Mouse (Mus musculus) heart, embryonic 13.5 days (tissue): Measurements from ENCODE around the gene Il11ra1. TPM values are rescaled to one million over a fixed set of nuclear protein-coding genes. Genes with fewer than 3 reads are reported as not detected.

Experiments
- ATAC-seq: fragments of 200-750 bp; cut with Nextera tagmentation; 2 replicates; pipeline ENCODE4 v1.8.0; 2017; ENCODE audit warnings: moderate TSS enrichment; ENCODE audit not compliant: insufficient number of reproducible peaks, low FRiP score, low TSS enrichment; ENCODE audit errors: extremely low read depth
- H3K27ac ChIP-seq: fragments of 300-500 bp; sonication (generic); replicated peaks from 2 replicates; pipeline ENCODE4 v1.5.1; 2015; ENCODE audit warnings: moderate library complexity, mild to moderate bottlenecking, inconsistent platforms
- H3K27me3 ChIP-seq: fragments of 300-500 bp; sonication (generic); replicated peaks from 2 replicates; pipeline ENCODE4 v1.6.1; 2015; ENCODE audit warnings: mild to moderate bottlenecking, inconsistent platforms
- H3K36me3 ChIP-seq: fragments of 300-500 bp; sonication (generic); 2 replicates; pipeline ENCODE4 v1.6.1; 2015; ENCODE audit warnings: mild to moderate bottlenecking, inconsistent platforms
- H3K4me1 ChIP-seq: fragments of 300-500 bp; sonication (generic); 2 replicates; pipeline ENCODE4 v1.6.1; 2015; ENCODE audit warnings: inconsistent platforms
- H3K4me2 ChIP-seq: fragments of 300-500 bp; sonication (generic); 2 replicates; pipeline ENCODE4 v1.6.1; 2015; ENCODE audit warnings: inconsistent platforms, mild to moderate bottlenecking, moderate library complexity
- H3K4me3 ChIP-seq: fragments of 300-500 bp; sonication (generic); 2 replicates; pipeline ENCODE4 v1.5.1; 2015; ENCODE audit warnings: moderate library complexity, mild to moderate bottlenecking, inconsistent platforms
- H3K9ac ChIP-seq: fragments of 300-500 bp; sonication (generic); 2 replicates; pipeline ENCODE4 v1.6.1; 2015; ENCODE audit warnings: inconsistent platforms, mild to moderate bottlenecking, moderate library complexity
- H3K9me3 ChIP-seq: fragments of 300-500 bp; sonication (generic); 2 replicates; pipeline ENCODE4 v1.6.1; 2016; ENCODE audit warnings: inconsistent platforms
- WGBS: fragments of 180-500 bp; shearing (Covaris S2); methylation state at CpG from one replicate; pipeline ENCODE4 v1.1.7; 2015; ENCODE audit warnings: mixed read lengths; 5-methylcytosine and 5-hydroxymethylcytosine counted together
- polyA plus RNA-seq: library from polyadenylated mRNA; unstranded; fragments of >200 nt; fragmentation: Nextera tagmentation; extraction: Ambion mirVana; gene quantifications from 2 replicates; pipeline ENCODE4 v1.2.1, GENCODE M21; 2015

Il11ra1 gene
- polyA plus RNA-seq, 1 experiment from 2014 or later, result 137 TPM

GRCm38 (mm10) chr4:41665009-41665675 is 34.6 kb upstream of the Il11ra1 start:
- ATAC-seq, result peak; percentile 18; the same call in 1 of the 2 replicates
- Histone ChIP-seq H3K4me2 (peak overlapping the region; percentile 12; the same call in 1 of the 2 replicates), H3K9me3 (no peaks in the 10 kb centered on the region), H3K36me3 (no peaks in the 10 kb centered on the region), H3K27me3 (peaks cover 56% of the 10 kb centered on the region), H3K9ac (peak overlapping the region; percentile 63), H3K4me1 (peaks cover 44% of the 10 kb centered on the region), H3K4me3 (no peak overlapping the region), H3K27ac (no peak overlapping the region)
- WGBS, result 7% methylated on average over 7 of the region's 8 CpGs

- peaks cover 33% of the 10 kb centered on the region for H3K4me1 ChIP-seq
- no peak overlapping the region for H3K4me3 ChIP-seq
- WGBS, result 73% methylated on average over 11 of the region's 11 CpGs
- H3K4me2 ChIP-seq, result no peak overlapping the region
- peaks cover 64% of the 10 kb centered on the region for H3K27me3 ChIP-seq
- H3K9me3 ChIP-seq, result no peaks in the 10 kb centered on the region
- H3K9ac ChIP-seq, result no peak overlapping the region; the same call in 1 of the 2 replicates
- H3K27ac ChIP-seq, result no peak overlapping the region
- H3K36me3 ChIP-seq, result no peaks in the 10 kb centered on the region
- no peak for ATAC-seq
Measured at GRCm38 (mm10) chr4:41666646-41667045, 33.1 kb upstream of the Il11ra1 start.

GRCm38 (mm10) chr4:41670836-41671235 is 29.0 kb upstream of the Il11ra1 start:
- WGBS, result 80% methylated on average over 18 of the region's 18 CpGs
- Histone ChIP-seq H3K4me2 (no peak overlapping the region), H3K27ac (no peak overlapping the region), H3K27me3 (peaks cover 82% of the 10 kb centered on the region), H3K4me3 (no peak overlapping the region), H3K9ac (no peak overlapping the region), H3K4me1 (peaks cover 29% of the 10 kb centered on the region), H3K36me3 (no peaks in the 10 kb centered on the region), H3K9me3 (no peaks in the 10 kb centered on the region)
- ATAC-seq, result no peak

GRCm38 (mm10) chr4:41671500-41671899 is 28.3 kb upstream of the Il11ra1 start:
- H3K9ac ChIP-seq, result no peak overlapping the region; the same call in 1 of the 2 replicates

GRCm38 (mm10) chr4:41671963-41672480 is 27.8 kb upstream of the Il11ra1 start:
- Histone ChIP-seq H3K27me3 (peaks cover 79% of the 10 kb centered on the region), H3K27ac (no peak overlapping the region), H3K9me3 (no peaks in the 10 kb centered on the region), H3K4me3 (no peak overlapping the region), H3K36me3 (no peaks in the 10 kb centered on the region), H3K4me2 (no peak overlapping the region), H3K9ac (peak overlapping the region; percentile 44; the same call in 1 of the 2 replicates), H3K4me1 (peaks cover 41% of the 10 kb centered on the region)
- 22% methylated on average over 8 of the region's 8 CpGs for WGBS
- no peak for ATAC-seq

More at GRCm38 (mm10) chr4:41671500-41671899, 28.3 kb upstream of the Il11ra1 start:
- H3K4me1 ChIP-seq, result peaks cover 36% of the 10 kb centered on the region
- H3K9me3 ChIP-seq, result no peaks in the 10 kb centered on the region
- H3K4me2 ChIP-seq, result no peak overlapping the region
- peaks cover 79% of the 10 kb centered on the region for H3K27me3 ChIP-seq
- WGBS, result 43% methylated on average over 5 of the region's 5 CpGs
- ATAC-seq, result no peak
- H3K4me3 ChIP-seq, result no peak overlapping the region
- no peak overlapping the region for H3K27ac ChIP-seq
- no peaks in the 10 kb centered on the region for H3K36me3 ChIP-seq

- peaks cover 46% of the 10 kb centered on the region for H3K4me1 ChIP-seq
- H3K4me2 ChIP-seq, result no peak overlapping the region
- peaks cover 77% of the 10 kb centered on the region for H3K27me3 ChIP-seq
- H3K9ac ChIP-seq, result peak overlapping the region; percentile 44; the same call in 1 of the 2 replicates
- 34% methylated on average over 8 of the region's 8 CpGs for WGBS
- H3K36me3 ChIP-seq, result no peaks in the 10 kb centered on the region
- ATAC-seq, result no peak
- no peaks in the 10 kb centered on the region for H3K9me3 ChIP-seq
- no peak overlapping the region for H3K4me3 ChIP-seq
- no peak overlapping the region for H3K27ac ChIP-seq
Measured at GRCm38 (mm10) chr4:41672522-41672963, 27.2 kb upstream of the Il11ra1 start.

GRCm38 (mm10) chr4:41673186-41673585 is 26.6 kb upstream of the Il11ra1 start:
- H3K4me1 ChIP-seq, result peaks cover 52% of the 10 kb centered on the region
- H3K36me3 ChIP-seq, result no peaks in the 10 kb centered on the region
- H3K9me3 ChIP-seq, result no peaks in the 10 kb centered on the region
- no peak overlapping the region for H3K27ac ChIP-seq
- 59% methylated on average over 19 of the region's 19 CpGs for WGBS
- H3K27me3 ChIP-seq, result peaks cover 73% of the 10 kb centered on the region
- H3K4me3 ChIP-seq, result no peak overlapping the region
- ATAC-seq, result no peak
- H3K9ac ChIP-seq, result no peak overlapping the region
- no peak overlapping the region for H3K4me2 ChIP-seq

GRCm38 (mm10) chr4:41676248-41677005 is 23.4 kb upstream of the Il11ra1 start:
- Histone ChIP-seq H3K9me3 (no peaks in the 10 kb centered on the region), H3K9ac (peak overlapping the region; percentile 52), H3K4me3 (no peak overlapping the region), H3K4me2 (peak overlapping the region; percentile 30), H3K27me3 (peaks cover 48% of the 10 kb centered on the region), H3K4me1 (peaks cover 75% of the 10 kb centered on the region), H3K27ac (peak overlapping the region; percentile 55), H3K36me3 (no peaks in the 10 kb centered on the region)
- 31% methylated on average over 17 of the region's 17 CpGs for WGBS
- ATAC-seq, result no peak

GRCm38 (mm10) chr4:41677006-41677629 is 22.7 kb upstream of the Il11ra1 start:
- H3K4me3 ChIP-seq, result no peak overlapping the region
- WGBS, result 39% methylated on average over 13 of the region's 13 CpGs
- no peaks in the 10 kb centered on the region for H3K9me3 ChIP-seq
- peak overlapping the region; percentile 55 for H3K27ac ChIP-seq
- peaks cover 69% of the 10 kb centered on the region for H3K4me1 ChIP-seq
- H3K27me3 ChIP-seq, result peaks cover 43% of the 10 kb centered on the region
- no peaks in the 10 kb centered on the region for H3K36me3 ChIP-seq
- peak overlapping the region; percentile 50 for H3K9ac ChIP-seq
- ATAC-seq, result no peak
- peak overlapping the region; percentile 30 for H3K4me2 ChIP-seq

GRCm38 (mm10) chr4:41678863-41679262 is 20.9 kb upstream of the Il11ra1 start:
- H3K4me1 ChIP-seq, result peaks cover 65% of the 10 kb centered on the region
- H3K9ac ChIP-seq, result peak overlapping the region; percentile 68
- H3K27ac ChIP-seq, result 0 out of 2 replicates have a peak overlapping the region, but pooled peaks have one; percentile 5
- peaks cover 34% of the 10 kb centered on the region for H3K27me3 ChIP-seq
- 39% methylated on average over 6 of the region's 6 CpGs for WGBS
- no peaks in the 10 kb centered on the region for H3K9me3 ChIP-seq
- ATAC-seq, result no peak
- no peak overlapping the region for H3K4me3 ChIP-seq
- no peaks in the 10 kb centered on the region for H3K36me3 ChIP-seq
- H3K4me2 ChIP-seq, result no peak overlapping the region

GRCm38 (mm10) chr4:41679291-41679690 is 20.5 kb upstream of the Il11ra1 start:
- H3K4me1 ChIP-seq, result peaks cover 67% of the 10 kb centered on the region
- H3K36me3 ChIP-seq, result no peaks in the 10 kb centered on the region
- peak overlapping the region; percentile 68 for H3K9ac ChIP-seq
- H3K27me3 ChIP-seq, result peaks cover 31% of the 10 kb centered on the region
- WGBS, result 28% methylated on average over 2 of the region's 2 CpGs
- ATAC-seq, result no peak
- H3K9me3 ChIP-seq, result no peaks in the 10 kb centered on the region
- H3K4me3 ChIP-seq, result no peak overlapping the region
- no peak overlapping the region for H3K4me2 ChIP-seq
- 0 out of 2 replicates have a peak overlapping the region, but pooled peaks have one; percentile 5 for H3K27ac ChIP-seq
